Mouse (Mus musculus) kidney, embryonic 15.5 days (tissue): ENCODE data around the gene Tpr. TPM values are rescaled to one million over a fixed set of nuclear protein-coding genes. Genes with fewer than 3 reads are reported as not detected.
A peak's percentile ranks its signal among the peaks of the same experiment; 100 is the strongest.

Experiments
- ATAC-seq: fragments of 200-750 bp; cut with Nextera tagmentation; replicated peaks from 2 replicates; pipeline ENCODE4 v1.8.0; 2017; ENCODE audit warnings: moderate TSS enrichment; ENCODE audit not compliant: low FRiP score
- H3K27ac ChIP-seq: fragments of 300-500 bp; sonication (generic); 2 replicates; pipeline ENCODE4 v1.5.1; 2015; ENCODE audit warnings: mild to moderate bottlenecking, inconsistent platforms
- H3K27me3 ChIP-seq: fragments of 300-500 bp; sonication (generic); 2 replicates; pipeline ENCODE4 v1.6.1; 2015; ENCODE audit warnings: inconsistent platforms
- H3K36me3 ChIP-seq: fragments of 300-500 bp; sonication (generic); 2 replicates; pipeline ENCODE4 v1.6.1; 2015; ENCODE audit warnings: inconsistent platforms
- H3K4me1 ChIP-seq: fragments of 300-500 bp; sonication (generic); 2 replicates; pipeline ENCODE4 v1.6.1; 2015; ENCODE audit warnings: inconsistent platforms
- H3K4me2 ChIP-seq: fragments of 300-500 bp; sonication (generic); 2 replicates; pipeline ENCODE4 v1.6.1; 2015; ENCODE audit warnings: moderate library complexity, mild to moderate bottlenecking, inconsistent platforms
- H3K4me3 ChIP-seq: fragments of 300-500 bp; sonication (generic); replicated peaks from 2 replicates; pipeline ENCODE4 v1.5.1; 2015; ENCODE audit warnings: mild to moderate bottlenecking, inconsistent platforms
- H3K9ac ChIP-seq: fragments of 300-500 bp; sonication (generic); 2 replicates; pipeline ENCODE4 v1.6.1; 2015; ENCODE audit warnings: mild to moderate bottlenecking, inconsistent platforms
- H3K9me3 ChIP-seq: fragments of 300-500 bp; sonication (generic); replicated peaks from 2 replicates; pipeline ENCODE4 v1.6.1; 2016; ENCODE audit warnings: inconsistent platforms
- WGBS: fragments of 180-500 bp; shearing (Covaris S2); methylation state at CpG from one replicate; pipeline ENCODE4 v1.1.7; 2015; ENCODE audit warnings: mixed read lengths; 5-methylcytosine and 5-hydroxymethylcytosine counted together
- polyA plus RNA-seq: library from polyadenylated mRNA; unstranded; fragments of >200 nt; fragmentation: Nextera tagmentation; extraction: Ambion mirVana; gene quantifications from 2 replicates; pipeline ENCODE4 v1.2.1, GENCODE M21; 2015

The Tpr gene
- polyA plus RNA-seq, 1 experiment from 2014 or later = 168 TPM

DNA sequence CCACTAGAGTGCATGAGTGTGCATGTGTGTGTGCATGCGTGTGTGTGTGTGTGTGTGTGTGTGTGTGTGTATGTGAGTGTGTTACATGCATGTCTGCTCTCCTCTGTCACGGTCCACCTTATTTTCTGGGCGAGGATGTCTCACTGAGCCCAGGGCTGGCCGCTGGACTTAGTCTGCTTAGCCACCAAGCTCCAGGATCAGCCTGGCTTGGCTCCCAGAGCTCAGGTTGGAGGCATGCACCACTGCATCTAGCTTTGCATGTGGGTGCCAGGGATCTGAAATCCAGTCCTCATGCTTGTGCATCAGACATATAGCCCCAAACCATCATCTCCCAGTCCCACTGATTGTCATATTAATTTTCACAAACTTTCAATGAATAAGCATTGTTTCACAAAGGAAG is 71.1 kb downstream of the Tpr start:
- no peak overlapping the region for H3K9ac ChIP-seq
- no peak for ATAC-seq
- no peaks in the 10 kb centered on the region for H3K27me3 ChIP-seq
- H3K4me1 ChIP-seq = no peaks in the 10 kb centered on the region
- 91% methylated on average over 4 of the region's 4 CpGs for whole genome bisulfite sequencing
- H3K9me3 ChIP-seq = no peaks in the 10 kb centered on the region
- no peaks in the 10 kb centered on the region for H3K36me3 ChIP-seq
- no peak overlapping the region for H3K27ac ChIP-seq
- H3K4me3 ChIP-seq = no peak overlapping the region
- no peak overlapping the region for H3K4me2 ChIP-seq

DNA sequence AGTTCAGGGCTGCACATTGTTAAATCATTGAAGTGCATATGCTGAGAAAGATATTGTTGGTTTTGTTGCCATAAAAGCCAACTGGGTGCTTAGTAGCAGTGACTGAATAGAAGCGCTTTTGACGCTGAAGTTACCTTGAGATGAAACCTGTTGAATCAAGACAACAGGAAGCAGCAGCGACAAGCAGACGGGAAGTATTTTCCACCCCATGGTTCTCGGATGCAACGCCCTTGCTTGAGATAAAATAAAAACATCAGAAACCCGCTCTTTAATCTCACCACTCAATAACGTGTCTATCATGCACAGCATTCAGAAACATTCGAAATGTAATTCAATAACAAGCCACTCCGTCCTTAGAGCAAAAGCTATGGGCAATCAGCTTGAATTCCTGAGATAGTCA is 72.7 kb downstream of the Tpr start:
- Histone ChIP-seq H3K4me2 (no peak overlapping the region), H3K9me3 (no peaks in the 10 kb centered on the region), H3K27me3 (no peaks in the 10 kb centered on the region), H3K9ac (no peak overlapping the region), H3K4me1 (no peaks in the 10 kb centered on the region), H3K27ac (no peak overlapping the region), H3K36me3 (no peaks in the 10 kb centered on the region), H3K4me3 (no peak overlapping the region)
- no peak for ATAC-seq
- 82% methylated on average over 10 of the region's 10 CpGs for WGBS

DNA sequence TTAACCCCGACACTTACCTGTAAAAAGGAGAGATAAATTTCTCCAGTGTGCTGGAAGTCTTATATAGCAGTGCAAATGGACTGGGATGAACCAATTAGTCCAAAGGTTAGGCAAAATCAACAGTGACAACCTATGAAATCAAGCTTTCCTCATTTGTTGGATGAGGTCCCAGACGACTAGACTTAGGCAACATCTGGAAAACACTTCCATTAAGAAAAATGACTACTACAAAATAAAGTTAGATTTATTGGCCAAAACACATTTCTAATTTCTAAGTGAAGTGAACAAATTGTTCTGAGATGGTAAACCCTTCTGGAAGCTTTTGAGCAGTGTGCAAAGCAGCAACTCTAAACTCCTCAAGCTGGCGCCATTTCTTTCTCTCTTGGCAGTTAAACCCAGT is 73.5 kb downstream of the Tpr start, which contains the start of gene Prg4:
Prg4 (minus strand) TSS at position 34 of the 400 bp plus-strand sequence.
- no peaks in the 10 kb centered on the region for H3K9me3 ChIP-seq
- no peak within 1 kb of the TSS for H3K4me3 ChIP-seq
- no peaks in the 10 kb centered on the region for H3K4me1 ChIP-seq
- no peak within 1 kb of the TSS for H3K9ac ChIP-seq
- H3K27me3 ChIP-seq = no peaks in the 10 kb centered on the region
- H3K4me2 ChIP-seq = no peak within 1 kb of the TSS
- ATAC-seq = no peak
- WGBS = 73% methylated on average over 3 of the region's 3 CpGs
- no peak within 1 kb of the TSS for H3K27ac ChIP-seq
- H3K36me3 ChIP-seq = no peaks in the 10 kb centered on the region

DNA sequence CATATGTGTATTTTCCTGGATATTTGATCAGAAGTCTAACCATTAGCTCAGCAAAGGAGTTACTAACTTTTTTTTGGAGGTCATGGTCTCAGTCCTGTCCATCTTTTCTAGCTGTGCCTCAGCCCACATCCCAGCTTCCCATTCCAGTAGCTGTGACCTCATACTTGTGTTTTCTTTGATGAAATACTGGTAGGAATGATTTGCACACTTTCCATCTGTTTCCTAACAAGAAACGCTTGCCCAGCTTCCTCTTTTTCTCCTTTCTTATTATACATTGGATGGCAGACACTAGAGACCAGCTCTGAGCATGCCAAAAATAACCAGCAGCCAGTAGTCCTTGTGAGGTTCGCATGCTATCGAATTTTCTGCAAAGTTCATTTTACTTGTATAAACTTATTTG is 77.4 kb downstream of the Tpr start:
- no peak overlapping the region for H3K4me2 ChIP-seq
- no peak for ATAC-seq
- no peak overlapping the region for H3K9ac ChIP-seq
- no peak overlapping the region for H3K4me3 ChIP-seq
- no peaks in the 10 kb centered on the region for H3K4me1 ChIP-seq
- no peaks in the 10 kb centered on the region for H3K27me3 ChIP-seq
- H3K9me3 ChIP-seq = peaks cover 3% of the 10 kb centered on the region; the same call in 1 of the 2 replicates
- 82% methylated on average over 3 of the region's 3 CpGs for WGBS
- H3K27ac ChIP-seq = no peak overlapping the region
- H3K36me3 ChIP-seq = no peaks in the 10 kb centered on the region

DNA sequence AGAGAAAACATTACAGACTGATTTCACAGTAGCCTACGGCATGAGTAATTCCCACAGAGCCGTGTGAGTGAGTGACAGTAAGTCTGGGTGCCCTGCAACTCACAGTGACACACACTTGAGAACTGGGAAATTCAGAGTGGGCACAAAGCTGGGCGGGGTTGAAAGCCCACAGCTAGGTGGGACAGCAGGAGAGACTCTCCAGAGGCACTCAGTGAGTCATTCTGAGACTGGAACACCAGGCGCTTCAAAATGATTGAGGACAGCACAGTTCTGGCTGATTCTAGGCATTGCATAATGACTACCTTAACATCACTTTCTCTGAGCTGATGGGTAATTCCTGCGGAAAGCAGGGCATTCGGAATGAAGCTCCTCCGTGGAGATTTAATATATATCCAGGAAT is 79.9 kb downstream of the Tpr start:
- Histone ChIP-seq H3K9ac (no peak overlapping the region), H3K27me3 (no peaks in the 10 kb centered on the region), H3K27ac (no peak overlapping the region), H3K36me3 (no peaks in the 10 kb centered on the region), H3K4me2 (no peak overlapping the region), H3K4me1 (no peaks in the 10 kb centered on the region), H3K9me3 (peaks cover 7% of the 10 kb centered on the region; the same call in 1 of the 2 replicates), H3K4me3 (no peak overlapping the region)
- no peak for ATAC-seq
- WGBS = 66% methylated on average over 7 of the region's 7 CpGs

DNA sequence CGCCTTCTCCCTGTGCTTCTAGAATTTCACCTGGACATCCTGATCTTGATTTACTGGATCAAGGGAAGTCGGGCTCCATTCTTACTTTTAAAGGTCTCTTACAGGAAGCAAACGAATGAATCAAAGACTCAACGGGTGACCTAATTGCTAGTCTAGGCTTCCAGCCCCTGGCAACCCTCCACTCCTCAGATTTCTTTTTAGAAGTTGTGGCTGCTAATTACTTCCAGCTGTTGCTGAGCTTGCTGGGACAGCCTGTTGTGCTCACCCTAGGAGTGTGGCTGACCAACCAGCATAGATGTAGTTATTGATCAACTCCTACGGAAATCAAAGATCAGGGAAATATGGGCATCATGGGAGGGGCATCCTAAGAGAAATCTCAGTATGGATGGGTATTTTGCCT is 88.0 kb downstream of the Tpr start:
- H3K4me3 ChIP-seq = no peak overlapping the region
- H3K9me3 ChIP-seq = no peaks in the 10 kb centered on the region
- no peak overlapping the region for H3K9ac ChIP-seq
- H3K4me2 ChIP-seq = no peak overlapping the region
- WGBS = 32% methylated on average over 5 of the region's 5 CpGs
- no peaks in the 10 kb centered on the region for H3K27me3 ChIP-seq
- no peak overlapping the region for H3K27ac ChIP-seq
- H3K36me3 ChIP-seq = no peaks in the 10 kb centered on the region
- H3K4me1 ChIP-seq = no peaks in the 10 kb centered on the region
- ATAC-seq = peak; percentile 79

DNA sequence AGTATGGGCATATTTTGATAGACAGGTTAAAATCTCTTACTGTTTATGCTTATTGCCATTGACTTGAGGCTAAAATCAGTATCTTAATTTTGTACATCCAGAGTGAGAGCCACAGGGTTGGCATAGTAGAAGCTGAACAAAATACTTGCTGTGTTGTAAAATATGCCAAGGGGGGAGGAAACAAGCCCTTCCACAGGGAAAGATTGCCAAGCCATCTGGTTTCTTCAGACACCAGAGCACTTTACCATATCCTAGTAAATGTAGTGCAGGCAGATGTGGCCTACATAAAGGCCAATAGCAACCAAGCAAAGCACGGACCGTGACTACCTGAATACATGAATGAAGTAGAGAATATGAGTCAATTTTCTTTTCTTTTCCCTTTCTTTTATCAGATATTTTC is 96.5 kb downstream of the Tpr start:
- no peak for ATAC-seq
- no peaks in the 10 kb centered on the region for H3K27me3 ChIP-seq
- no peak overlapping the region for H3K27ac ChIP-seq
- H3K4me1 ChIP-seq = no peaks in the 10 kb centered on the region
- no peak overlapping the region for H3K9ac ChIP-seq
- WGBS = 98% methylated on average over 2 of the region's 2 CpGs
- H3K9me3 ChIP-seq = no peaks in the 10 kb centered on the region
- H3K4me3 ChIP-seq = no peak overlapping the region
- H3K36me3 ChIP-seq = no peaks in the 10 kb centered on the region
- no peak overlapping the region for H3K4me2 ChIP-seq

DNA sequence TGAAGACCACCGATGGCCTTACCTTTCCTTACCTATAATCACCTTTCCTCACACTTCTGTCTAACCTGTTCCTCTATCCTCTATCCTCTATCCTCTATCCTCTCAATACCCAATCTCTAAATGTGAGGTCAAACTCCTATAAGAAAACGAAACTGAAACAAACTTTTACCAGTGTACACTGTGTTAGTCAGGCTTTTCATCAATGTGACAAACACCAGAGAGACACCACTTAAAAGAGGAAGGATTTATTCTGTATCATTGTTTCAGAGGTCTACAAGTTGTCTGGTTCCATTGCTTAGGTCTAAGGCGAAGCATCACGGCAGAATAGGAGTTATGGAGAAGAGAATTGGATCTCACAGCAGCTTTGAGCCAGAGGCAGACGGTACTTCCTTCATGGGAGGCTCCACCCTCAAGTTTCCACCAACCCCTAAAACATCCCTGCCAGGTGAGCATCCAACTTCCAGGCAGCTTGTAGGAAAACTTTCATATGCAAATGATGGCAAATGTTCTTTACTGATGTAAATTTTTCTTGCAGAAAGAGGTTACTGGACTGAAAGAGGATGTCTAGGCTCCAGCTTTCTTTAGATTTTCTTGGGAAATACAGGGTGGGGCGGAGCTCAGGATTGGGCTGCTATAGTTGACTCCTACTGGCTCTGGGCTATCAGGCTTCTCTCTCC is 104.1 kb downstream of the Tpr start:
- no peak overlapping the region for H3K9ac ChIP-seq
- H3K27me3 ChIP-seq = no peaks in the 10 kb centered on the region
- 83% methylated on average over 6 of the region's 6 CpGs for whole genome bisulfite sequencing
- H3K27ac ChIP-seq = no peak overlapping the region
- no peak overlapping the region for H3K4me3 ChIP-seq
- no peaks in the 10 kb centered on the region for H3K9me3 ChIP-seq
- no peaks in the 10 kb centered on the region for H3K36me3 ChIP-seq
- no peaks in the 10 kb centered on the region for H3K4me1 ChIP-seq
- ATAC-seq = no peak
- no peak overlapping the region for H3K4me2 ChIP-seq

DNA sequence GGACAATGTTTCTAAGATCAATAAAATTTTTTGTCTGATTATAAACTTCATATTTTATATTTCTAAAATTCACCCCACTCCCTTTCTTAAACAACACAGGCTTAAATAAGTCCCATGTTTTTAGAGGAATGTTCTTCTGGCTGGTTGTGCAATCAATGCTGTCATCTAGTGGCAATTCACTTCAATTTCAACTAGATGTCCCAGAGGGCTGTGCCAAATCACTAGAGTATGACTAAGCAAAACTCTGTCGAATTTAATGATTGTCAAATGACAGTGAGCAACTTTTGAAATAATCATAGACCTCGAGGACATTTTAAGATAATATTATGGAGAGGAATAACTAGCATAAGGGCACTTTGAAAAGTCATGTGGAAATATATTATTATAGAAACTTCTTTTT is 105.1 kb downstream of the Tpr start:
- no peak overlapping the region for H3K4me3 ChIP-seq
- 70% methylated on average over 2 of the region's 2 CpGs for WGBS
- no peak overlapping the region for H3K27ac ChIP-seq
- no peaks in the 10 kb centered on the region for H3K27me3 ChIP-seq
- no peak overlapping the region for H3K4me2 ChIP-seq
- no peaks in the 10 kb centered on the region for H3K9me3 ChIP-seq
- no peaks in the 10 kb centered on the region for H3K36me3 ChIP-seq
- ATAC-seq = no peak
- H3K4me1 ChIP-seq = no peaks in the 10 kb centered on the region
- H3K9ac ChIP-seq = no peak overlapping the region

DNA sequence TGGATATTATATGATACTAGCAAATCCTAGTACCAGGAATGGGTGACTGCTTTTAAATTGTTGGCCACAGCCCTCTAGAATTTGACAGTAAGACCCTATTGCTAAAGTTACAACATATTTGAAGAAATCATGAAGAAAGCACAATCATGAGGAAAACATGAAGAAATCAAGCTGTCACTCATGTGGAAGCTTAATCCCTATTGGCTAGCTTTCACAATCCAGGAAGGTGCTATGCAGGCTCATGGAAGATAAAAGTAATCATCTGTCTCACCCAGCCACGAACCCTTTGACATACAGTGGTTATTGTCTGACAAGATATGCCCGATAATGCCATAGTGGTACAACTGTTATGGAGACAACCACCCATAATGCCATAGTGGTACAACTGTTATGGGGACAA is 105.5 kb downstream of the Tpr start:
- H3K4me2 ChIP-seq = no peak overlapping the region
- no peak for ATAC-seq
- H3K9ac ChIP-seq = no peak overlapping the region
- no peaks in the 10 kb centered on the region for H3K9me3 ChIP-seq
- H3K4me1 ChIP-seq = no peaks in the 10 kb centered on the region
- no peaks in the 10 kb centered on the region for H3K27me3 ChIP-seq
- no peak overlapping the region for H3K27ac ChIP-seq
- WGBS = 93% methylated on average over 2 of the region's 2 CpGs
- no peak overlapping the region for H3K4me3 ChIP-seq
- H3K36me3 ChIP-seq = no peaks in the 10 kb centered on the region

Other genes starting within 250 kb of the Tpr start
- gene Pdc, start 73.4 kb upstream of the Tpr start, polyA plus RNA-seq = not detected in 2 replicates
- 36.3 and 39.3 TPM in 2 replicates for gene Odr4, start 242 bp downstream of the Tpr start, polyA plus RNA-seq
- 0.46 and 0.79 TPM in 2 replicates for gene Prg4, start 73.3 kb downstream of the Tpr start, polyA plus RNA-seq